Mouse (Mus musculus): ENCODE results near the gene Trim27.
A peak's percentile ranks its signal among the peaks of the same experiment; 100 is the strongest.

Gene Trim27

GRCm38 (mm10) chr13:21172241-21173027 is 6.8 kb upstream of the Trim27 start:
- peak; percentile 68 for DNase-seq

- DNase-seq: peak; percentile 64
Measured at GRCm38 (mm10) chr13:21173072-21173471, 6.2 kb upstream of the Trim27 start.

- no peak for DNase-seq
Measured at GRCm38 (mm10) chr13:21176733-21177132, 2.5 kb upstream of the Trim27 start.

GRCm38 (mm10) chr13:21177657-21178056 is 1.6 kb upstream of the Trim27 start:
- DNase-seq: no peak

GRCm38 (mm10) chr13:21178364-21178763 is 881 bp upstream of the Trim27 start:
- no peak for DNase-seq

GRCm38 (mm10) chr13:21179724-21180550 is 692 bp downstream of the Trim27 start:
- peak; percentile 85 for DNase-seq

GRCm38 (mm10) chr13:21180551-21181530 is 1.6 kb downstream of the Trim27 start:
- peak; percentile 75 for DNase-seq

- DNase-seq: no peak
Measured at GRCm38 (mm10) chr13:21181996-21182395, 2.8 kb downstream of the Trim27 start.

- DNase-seq: no peak
Measured at GRCm38 (mm10) chr13:21183066-21183465, 3.8 kb downstream of the Trim27 start.

GRCm38 (mm10) chr13:21183661-21184060 is 4.4 kb downstream of the Trim27 start:
- no peak for DNase-seq

- no peak for DNase-seq
Measured at GRCm38 (mm10) chr13:21185521-21185920, 6.3 kb downstream of the Trim27 start.

GRCm38 (mm10) chr13:21195406-21196228 is 16.4 kb downstream of the Trim27 start:
- DNase-seq: no peak

- no peak for DNase-seq
Measured at GRCm38 (mm10) chr13:21197721-21198120, 18.5 kb downstream of the Trim27 start.

GRCm38 (mm10) chr13:21198313-21198712 is 19.1 kb downstream of the Trim27 start:
- DNase-seq: no peak

- no peak for DNase-seq
Measured at GRCm38 (mm10) chr13:21199046-21200028, 20.1 kb downstream of the Trim27 start.

GRCm38 (mm10) chr13:21200043-21200999 is 21.1 kb downstream of the Trim27 start:
- peak; percentile 91 for DNase-seq

GRCm38 (mm10) chr13:21215275-21215983 is 36.2 kb downstream of the Trim27 start:
- peak; percentile 61 for DNase-seq

GRCm38 (mm10) chr13:21216781-21217180 is 37.5 kb downstream of the Trim27 start:
- DNase-seq: no peak

All from cerebellum, adult 11-12 months (tissue).